Mouse (Mus musculus) megakaryocyte progenitor cell, adult 5-6 weeks (primary cell): Measurements from ENCODE around the gene Serf2. TPM values are rescaled to one million over a fixed set of nuclear protein-coding genes. Genes with fewer than 3 reads are reported as not detected.

Experiments
- ATAC-seq: replicated peaks from 2 replicates; pipeline ENCODE4 v1.8.0; 2016; ENCODE audit warnings: mild to moderate bottlenecking, moderate TSS enrichment, inconsistent platforms; ENCODE audit not compliant: poor library complexity
- total RNA-seq, 2 experiments: library from RNA; stranded (forward) in 1 of 2; stranded (reverse) in 1 of 2; fragments of 157-497, 149-512 nt in 1 of 2; fragments of 200-1000 nt in 1 of 2; gene quantifications; 2 replicates each; pipeline versions ENCODE4 v1.2.3 to v1.2.4; 2015 to 2017

Serf2 gene
- total RNA-seq (2015) (273 and 317 TPM in 2 replicates), total RNA-seq (2017) (230 and 255 TPM in 2 replicates)

DNA sequence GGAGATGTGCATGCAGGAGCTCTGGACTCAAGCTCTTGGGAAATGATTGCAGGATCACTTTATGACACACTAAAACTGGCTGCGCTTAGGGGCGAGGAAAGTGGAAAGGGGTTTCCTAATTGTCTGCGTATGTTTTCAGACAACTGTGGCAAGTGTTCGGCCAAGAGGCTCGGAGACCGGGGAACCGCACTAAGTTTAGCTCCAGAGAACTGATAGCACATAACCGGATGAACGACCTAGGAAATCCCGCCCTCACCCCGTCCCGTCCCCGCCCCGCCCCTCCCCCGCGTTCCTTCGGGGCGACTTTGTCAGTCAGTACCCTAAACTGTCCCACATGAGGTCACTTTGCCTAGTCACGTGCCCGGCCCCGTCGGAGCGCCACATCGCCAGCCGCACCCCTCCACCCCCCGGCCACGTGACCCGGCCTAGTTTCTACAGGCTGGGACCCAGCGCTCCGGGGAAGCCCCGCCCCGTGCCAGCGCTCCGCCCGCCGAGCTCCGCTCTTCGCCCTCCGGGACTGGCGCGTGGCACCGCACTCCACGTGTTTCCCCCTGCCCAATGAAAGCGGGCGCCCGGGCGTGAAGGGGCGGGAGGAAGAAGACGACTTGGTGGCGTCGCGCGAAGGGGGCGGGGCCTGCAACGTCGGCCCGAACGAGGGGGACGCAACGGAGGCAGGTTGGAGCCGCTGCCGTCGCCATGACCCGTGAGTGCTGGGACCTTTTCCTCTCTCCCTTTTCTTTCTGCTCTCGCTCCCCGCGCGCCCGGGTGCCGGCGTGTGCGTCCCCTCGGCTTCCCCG lies at the start of gene Serf2:
TSS of gene Serf2 (plus strand) at position 457 of the 797 bp plus-strand sequence.
- peak; percentile 89 for ATAC-seq

DNA sequence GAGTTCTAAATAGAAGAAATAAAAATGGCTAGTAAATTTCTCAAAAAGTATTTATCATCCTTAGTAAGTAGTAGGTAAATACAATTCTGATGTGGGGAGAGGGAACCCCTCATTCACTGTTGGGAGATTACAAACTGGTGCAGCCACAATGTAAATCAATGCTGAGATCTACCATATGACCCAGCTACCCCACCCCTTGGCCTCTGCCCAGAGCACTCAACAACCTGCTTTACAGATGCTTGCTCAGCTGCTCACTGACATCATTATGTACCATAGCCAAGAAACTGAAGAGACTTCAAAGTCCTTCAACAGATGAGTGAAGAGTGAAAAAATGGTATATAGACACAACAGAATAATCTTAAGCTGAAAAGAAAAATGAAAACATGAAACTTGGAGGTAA lies 45.7 kb upstream of the Serf2 start:
- ATAC-seq: no peak

DNA sequence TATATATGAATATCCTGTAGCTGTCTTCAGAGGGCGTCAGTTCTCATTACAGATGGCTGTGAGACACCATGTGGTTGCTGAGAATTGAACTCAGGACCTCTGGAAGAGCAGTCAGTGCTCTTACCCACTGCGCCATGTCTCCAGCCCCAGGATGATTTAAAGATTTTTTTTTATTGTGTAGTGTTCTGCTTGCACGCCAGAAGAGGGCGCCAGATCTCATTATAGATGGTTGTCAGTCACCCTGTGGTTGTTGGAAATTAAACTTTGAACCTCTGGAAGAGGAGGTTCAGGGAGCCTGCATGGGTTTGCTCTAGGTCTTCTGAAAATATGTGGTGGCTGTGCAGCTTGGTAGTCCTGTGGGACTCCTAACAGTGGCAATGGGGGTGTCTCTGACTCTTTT lies 40.8 kb upstream of the Serf2 start:
- ATAC-seq: peak; percentile 78

DNA sequence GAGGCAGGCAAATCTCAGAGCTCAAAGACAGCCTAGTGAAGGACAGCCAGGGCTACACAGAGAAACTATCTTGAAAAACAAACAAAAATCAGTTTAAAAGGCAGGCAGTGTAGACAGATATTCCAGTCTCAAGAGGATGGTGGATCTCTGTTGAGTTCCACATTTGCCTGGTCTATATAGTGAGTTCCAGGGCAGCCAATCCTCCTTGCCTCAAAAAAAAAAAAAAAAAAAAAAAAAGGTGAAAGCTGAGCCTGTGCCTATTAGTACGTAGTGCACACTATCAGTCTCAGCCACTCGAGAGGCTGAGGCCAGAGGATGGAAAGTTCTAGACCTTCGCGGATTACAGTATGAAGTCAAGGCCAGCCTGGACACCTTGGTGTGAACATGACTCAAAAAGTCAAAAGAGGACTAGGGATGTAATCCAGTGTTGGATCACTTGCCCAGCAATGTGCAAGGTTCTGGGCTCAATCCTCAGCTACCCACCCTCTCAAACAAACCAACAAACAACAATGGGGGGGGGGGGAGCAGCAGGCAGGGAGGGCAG lies 36.1 kb upstream of the Serf2 start:
- ATAC-seq: peak; percentile 26

DNA sequence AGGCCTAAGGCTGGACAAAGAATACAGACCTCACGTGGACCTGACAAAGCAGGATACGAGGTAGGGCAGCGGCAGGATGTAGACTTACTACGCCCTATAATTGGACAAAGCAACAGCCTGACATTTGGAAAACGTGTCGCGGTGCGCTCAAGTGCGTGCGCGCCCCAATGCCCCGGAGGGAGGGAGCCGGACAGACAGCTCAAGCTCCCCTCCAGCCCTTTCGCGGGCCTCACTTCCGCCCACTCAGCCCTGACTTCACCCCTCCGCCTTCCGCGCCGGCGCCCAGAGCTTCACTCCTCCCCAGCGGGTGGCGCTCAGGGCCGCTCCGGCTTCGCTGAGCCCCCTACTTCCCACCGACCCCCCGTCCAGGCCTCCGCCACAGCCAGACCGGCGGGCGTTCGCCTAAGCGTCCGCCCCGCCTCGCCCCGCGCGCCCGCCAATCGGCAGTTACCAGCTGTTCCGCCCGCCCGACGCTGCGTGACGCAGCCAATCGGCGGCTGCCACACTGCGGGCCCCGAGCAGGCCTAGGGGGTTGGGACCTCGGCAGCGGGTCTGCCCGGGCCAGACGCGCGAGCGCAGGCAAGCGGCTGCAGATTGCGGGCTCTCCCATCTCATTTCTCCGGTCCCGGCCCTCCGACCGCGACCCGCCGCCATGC lies 35.5 kb upstream of the Serf2 start, which contains the start of the genes Pdia3 and Catsper2:
TSS of gene Pdia3 (plus strand) at position 389 of the 656 bp plus-strand sequence.
TSS of gene Catsper2 (minus strand) at position 406 of the 656 bp plus-strand sequence.
- peak; percentile 86 for ATAC-seq

DNA sequence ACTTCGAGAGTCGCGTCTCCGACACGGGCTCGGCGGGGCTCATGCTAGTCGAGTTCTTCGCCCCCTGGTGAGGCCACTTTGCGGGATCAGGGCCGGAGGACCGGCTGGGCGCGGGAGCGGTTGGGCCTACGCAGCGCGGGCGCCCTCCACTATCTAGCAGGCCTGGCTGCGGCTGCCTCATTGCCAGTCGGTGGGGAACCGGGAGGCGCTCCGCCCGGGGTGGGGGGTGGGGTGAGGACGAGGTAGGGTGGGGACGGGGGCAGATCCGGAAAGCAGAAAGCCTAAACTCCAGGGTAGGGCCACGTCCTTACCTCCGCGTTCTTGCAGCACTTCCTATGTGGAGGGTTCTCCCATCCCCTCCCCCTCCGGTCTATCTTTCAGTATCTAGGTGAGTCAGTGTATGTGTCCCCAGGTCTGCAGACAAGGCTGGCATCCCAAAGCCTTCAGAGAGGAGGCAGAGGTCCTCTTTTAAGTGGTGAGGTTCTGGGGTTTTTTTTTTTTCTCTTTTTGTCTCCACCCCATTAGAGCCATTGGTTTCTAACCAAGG lies 34.8 kb upstream of the Serf2 start:
- ATAC-seq: peak; percentile 23

DNA sequence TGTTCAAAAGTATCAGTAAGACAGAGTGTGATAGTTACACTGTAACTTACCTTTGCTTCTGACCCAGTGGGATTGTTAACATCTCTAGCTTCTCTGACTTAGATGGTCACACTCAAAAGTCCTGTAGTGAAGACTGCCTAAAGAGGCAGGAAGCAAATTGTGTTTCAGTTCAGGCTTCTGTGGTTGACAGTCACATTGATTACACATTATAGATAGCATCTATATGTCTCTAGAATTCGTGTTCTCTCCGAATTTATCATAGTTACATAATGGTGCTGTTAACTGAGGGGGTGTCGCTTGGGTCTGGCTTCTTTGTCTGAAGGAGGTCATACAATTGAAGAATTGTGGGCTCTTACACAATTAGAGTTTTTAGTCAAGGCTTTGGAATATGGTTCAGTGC lies 33.9 kb upstream of the Serf2 start:
- no peak for ATAC-seq

DNA sequence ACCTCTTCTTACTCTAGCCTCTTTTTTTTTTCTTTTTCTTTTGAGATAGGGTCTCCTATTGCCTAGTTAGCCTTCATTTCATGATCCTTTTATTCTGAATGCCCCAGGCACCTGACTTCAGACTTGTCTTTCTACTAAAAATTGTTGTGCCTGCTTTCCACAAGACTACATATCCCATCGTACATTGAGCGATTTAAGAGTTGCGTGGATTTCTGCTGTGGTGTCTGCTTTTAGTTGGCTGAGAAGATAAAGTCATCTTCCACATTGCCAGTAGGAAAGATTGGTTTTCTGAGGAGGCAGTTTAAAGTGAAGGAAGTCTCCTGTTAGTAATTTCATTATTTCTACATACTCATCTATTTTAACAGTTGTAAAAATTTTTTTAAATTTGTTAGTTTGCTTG lies 33.4 kb upstream of the Serf2 start:
- ATAC-seq: no peak

DNA sequence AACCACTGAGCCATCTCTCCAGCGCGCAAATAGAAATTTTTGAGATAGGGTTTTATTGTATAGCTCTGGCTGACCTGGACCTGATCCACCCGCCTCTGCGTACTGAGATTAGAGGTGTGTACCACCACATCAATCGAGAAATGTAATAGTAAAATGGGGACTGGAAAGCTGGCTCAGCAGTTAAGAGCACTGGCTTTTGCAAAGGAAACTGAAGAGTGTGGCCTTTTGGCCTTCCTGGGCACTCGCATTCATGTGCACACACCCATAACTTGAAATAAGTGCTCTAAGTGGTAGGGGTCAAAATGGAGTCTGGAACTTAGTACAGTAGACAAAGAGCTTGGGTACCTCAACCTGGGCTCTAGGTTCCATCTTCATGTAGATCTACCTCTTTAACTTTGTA lies 32.6 kb upstream of the Serf2 start:
- no peak for ATAC-seq

DNA sequence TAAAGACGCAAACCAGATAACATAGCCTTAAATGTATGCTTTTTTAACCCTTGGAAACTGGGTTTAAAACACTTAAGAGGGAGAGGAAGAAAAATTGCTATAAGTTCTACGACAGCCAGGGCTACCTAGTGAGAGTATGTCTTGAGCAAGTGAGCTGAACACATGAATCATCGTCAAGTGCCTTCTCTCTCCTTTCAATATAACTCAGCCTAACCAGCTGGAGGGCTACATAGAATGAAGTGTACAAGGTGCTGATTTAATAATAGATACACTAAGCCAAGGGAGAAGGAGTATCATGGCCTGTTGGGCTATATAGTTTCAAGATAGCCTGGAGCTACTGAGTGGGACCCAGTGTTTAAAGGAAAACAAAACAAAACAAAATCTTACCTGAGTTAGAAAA lies 30.5 kb upstream of the Serf2 start:
- ATAC-seq: no peak

DNA sequence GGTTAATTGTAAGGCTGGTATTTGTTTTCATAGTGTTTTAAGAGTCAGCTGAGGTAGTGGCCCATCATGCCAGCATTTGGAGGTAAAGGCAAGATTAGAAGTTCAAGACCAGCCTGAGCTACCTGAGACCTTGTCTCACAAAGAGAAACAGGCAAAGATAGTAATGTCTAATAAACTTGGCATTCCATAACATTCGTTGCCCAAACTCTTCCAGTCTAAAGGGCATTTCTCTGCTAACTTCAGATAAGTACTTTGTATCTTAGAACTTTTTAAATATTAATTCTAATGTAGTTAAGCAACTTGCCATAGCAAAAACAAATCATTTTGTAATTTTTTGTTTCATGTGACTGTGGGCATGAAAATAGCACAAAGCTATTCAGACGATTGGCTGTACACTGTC lies 25.8 kb upstream of the Serf2 start:
- no peak for ATAC-seq

DNA sequence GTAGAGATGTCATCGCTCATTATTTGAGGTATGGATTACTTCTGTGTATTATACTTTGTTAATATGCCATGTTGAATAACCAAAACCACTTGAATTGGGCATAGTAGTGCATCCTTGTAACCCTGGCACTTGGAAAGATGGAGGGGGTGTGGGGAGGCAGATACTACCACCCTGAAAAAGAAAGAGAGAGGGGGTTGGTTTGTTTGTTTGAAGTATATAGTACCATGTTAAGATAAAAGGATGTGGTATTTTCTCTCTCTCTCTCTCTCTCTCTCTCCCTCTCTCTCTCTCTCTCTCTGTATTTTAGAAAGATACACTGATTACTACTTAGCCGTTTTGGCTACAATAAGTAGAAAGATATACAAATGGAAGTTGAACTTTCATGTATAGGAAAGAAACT lies 23.1 kb upstream of the Serf2 start:
- ATAC-seq: no peak

DNA sequence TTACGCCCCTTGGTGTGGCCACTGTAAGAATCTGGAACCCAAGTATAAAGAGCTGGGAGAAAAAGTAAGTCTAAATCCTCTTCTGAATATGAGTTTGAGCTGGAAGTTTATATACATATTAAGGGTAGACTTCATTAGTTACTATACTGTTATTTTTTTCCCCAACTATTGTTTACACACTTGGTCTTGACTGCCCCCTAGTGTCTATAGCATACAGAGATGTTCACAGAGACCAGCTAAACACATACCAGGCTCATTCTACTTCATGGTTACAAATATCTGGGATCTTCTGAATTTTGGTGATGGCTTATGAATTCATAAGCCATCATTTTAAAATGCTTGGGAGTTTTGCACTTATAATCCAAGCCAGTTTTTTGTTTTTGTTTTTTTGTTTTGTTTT lies 14.1 kb upstream of the Serf2 start:
- ATAC-seq: peak; percentile 78

DNA sequence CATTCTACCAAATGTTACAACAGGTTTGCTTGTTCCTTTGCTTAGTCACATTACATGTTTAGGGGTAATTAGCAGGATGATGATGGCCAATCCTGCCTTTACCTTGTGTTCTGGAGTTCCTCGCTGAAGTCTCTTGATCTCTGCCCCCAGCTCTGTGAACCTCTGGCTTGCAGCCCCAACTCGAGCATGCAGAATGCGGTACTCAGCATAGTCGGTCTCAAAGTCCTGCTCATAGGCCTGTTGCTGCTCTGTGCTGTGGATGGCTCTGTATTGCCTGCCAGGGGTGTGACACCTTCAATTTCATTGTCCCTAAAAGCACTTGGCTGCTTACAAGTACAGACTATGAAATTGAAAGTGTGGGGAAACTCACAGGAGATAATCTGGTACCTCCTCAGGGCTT lies 9.2 kb upstream of the Serf2 start:
- no peak for ATAC-seq

DNA sequence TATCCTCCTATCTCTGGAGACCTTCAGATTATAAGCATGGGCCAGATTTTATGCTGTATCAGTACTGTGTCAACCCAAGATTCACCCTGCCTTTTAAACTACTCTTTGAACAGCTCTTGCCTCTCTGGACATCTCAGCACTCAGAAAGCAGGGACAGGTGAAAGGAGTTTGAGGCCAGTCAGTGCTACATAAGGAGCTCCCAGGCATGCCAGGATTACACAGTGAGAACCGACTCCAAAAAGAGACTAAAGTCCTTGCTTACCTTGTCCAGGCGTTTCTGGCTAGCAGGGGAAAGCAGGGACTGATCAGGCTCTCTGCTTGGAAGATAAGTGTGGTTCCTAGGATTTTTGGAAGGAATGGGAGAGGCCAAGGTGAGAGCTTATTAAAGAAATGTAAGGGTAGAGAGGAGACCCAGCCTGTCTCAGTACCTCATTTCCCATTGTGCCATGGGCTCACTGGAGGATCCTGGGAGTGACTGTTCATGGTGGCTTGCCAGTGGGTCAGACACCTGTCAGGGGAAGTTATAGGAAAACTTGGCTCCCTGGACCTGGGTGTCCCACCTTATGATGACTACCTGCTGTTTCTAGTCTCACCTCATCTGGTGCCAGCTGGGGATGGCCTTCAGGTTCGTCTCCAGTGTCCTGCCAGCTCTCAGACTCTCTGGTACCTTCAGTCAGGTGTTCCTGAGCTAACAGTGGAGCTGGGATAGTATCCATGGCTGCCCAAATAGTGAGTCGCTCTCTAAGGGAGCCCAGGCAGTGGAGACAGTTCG lies 8.0 kb upstream of the Serf2 start:
- no peak for ATAC-seq

DNA sequence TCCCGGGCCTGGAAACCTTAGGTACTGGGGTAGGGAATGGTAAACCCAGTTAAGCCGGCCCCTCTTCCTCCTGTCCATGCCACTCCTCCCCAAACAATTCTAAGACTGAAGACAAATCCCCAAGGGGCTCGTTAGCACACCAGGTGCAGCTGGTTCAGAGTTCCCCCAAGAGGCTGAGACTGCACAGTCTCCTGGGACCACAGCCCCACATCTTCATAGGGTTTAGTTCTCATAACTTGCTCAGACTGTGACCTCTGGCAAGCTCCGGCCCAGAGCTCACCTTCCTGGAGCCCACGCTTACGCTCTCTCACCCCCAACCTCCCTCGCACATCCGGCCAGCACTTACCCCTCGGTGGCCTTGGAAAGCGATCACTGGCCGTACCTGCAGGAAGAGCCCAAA lies 7.2 kb upstream of the Serf2 start:
- ATAC-seq: no peak

DNA sequence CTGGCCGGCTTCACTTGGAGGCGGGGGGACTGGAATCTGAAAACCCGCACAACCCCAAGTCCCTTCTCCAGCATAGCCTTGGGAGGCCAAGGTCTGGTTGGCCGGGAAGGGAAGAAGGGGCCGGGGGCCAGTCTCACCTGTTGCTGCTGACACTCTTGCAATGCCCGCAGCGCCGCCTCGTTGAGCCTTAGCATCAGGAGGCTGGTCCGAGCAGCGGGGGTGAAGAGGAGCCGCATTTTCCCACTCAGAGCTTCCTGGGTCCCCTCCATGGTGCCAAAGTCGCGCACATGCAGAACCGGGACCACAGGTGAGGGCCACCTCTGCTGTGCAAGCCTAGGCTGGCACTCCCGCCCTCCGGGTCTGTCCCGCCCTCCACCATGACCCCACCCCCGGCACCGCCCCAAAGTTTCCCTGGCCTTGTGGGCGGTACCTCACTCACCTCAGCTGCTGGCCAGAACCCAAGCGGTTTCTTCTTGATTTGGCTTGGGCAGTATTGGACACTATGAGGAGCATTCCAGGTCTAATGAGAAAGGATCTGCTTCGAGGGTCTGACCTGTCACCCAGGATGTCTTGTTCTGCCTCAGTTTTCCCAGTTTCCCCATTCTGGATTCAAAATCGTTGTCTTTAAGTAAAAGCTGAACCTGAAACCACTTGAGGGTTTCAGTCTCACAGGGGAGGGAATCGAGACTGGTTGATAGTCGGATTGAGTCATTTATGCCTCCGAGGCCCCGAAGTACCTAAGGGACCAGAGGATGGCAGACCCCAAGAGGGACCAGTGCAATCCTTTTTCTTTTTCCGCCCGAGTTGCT lies 6.5 kb upstream of the Serf2 start:
- ATAC-seq: peak; percentile 89

DNA sequence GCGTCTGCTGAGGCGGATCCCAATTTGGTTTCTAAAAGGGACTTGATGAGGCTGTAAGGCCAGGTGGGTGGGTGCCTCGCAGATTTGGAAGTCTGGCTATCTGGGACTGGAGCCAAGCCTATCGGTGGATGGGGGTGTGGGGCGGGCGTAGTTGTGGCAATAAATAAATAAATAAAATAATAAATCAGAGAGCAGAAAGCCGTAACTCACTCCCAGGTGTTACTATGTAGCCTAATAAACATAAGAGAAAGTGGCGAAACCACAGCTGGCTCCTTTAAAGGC lies 6.0 kb upstream of the Serf2 start:
- peak; percentile 28 for ATAC-seq

DNA sequence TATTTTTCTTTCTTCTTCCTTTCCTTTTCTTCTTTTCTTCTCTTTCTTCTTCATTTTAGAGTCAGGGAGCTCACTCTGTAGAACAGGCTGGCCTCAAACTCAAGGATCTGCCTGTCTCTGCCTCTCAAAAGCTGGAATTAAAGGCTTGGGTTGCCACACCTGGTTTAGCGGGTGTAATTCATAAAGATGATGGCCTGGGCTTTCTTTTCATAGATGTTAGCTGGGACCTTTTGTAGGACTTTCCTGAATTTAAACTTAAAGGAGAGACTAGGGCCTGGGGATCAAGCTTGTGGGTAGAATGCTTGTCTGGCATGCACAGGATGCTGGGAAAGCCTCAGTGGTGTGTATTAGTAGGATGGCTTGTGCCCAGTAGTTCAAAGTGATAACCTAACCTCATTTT lies 4.8 kb upstream of the Serf2 start, which contains the start of gene Ell3:
TSS of gene Ell3 (minus strand) at position 101 of the 400 bp plus-strand sequence.
- no peak for ATAC-seq

DNA sequence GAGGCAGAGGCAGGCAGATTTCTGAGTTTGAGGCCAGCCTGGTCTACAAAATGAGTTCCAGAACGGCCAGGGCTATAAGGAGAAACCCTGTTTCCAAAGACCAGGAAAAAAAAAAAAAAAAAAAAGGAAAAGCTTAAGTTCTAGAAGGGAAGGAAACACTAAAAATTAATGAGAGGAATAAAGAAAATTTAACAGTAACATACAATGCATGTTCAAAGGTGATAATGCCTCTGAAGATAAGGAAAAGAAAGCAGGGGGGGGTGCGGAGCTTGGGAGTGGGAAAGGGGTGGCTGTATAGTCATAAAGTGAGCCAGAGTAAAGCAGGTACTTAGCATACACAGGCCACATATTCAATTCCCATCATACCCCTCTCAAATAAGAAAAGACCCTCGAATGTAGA lies 3.9 kb upstream of the Serf2 start:
- no peak for ATAC-seq
